Mouse (Mus musculus) spleen, postnatal 4 days (tissue): ENCODE results near the gene Rnf8.
"Not testable (repeated sequence)": the region's sequence is repeated elsewhere in the genome, so short reads cannot be mapped to it uniquely, and the experiment has no call there.

Source experiments
- DNase-seq, 2 experiments: peaks; one replicate each; pipeline ENCODE4 v3.0.0; 2022; ENCODE audit warnings: low spot score in 2 of 2

Rnf8 gene

GRCm38 (mm10) chr17:29614115-29615023 is at the start of gene Rnf8, which contains the start of gene Gm28043:
Gene Rnf8, plus strand, starts transcription at chr17:29614790.
Gene Gm28043, plus strand, starts transcription at chr17:29614876.
- peak; percentile 95 to 99 for DNase-seq

GRCm38 (mm10) chr17:29565521-29565920 is 49.1 kb upstream of the Rnf8 start:
- no peak for DNase-seq

- DNase-seq: no peak
Measured at GRCm38 (mm10) chr17:29568435-29568834, 46.2 kb upstream of the Rnf8 start.

- DNase-seq: no peak
Measured at GRCm38 (mm10) chr17:29569831-29570230, 44.8 kb upstream of the Rnf8 start.

GRCm38 (mm10) chr17:29579579-29580126 is 34.9 kb upstream of the Rnf8 start:
- DNase-seq: no peak

GRCm38 (mm10) chr17:29583569-29583968 is 31.0 kb upstream of the Rnf8 start:
- no peak for DNase-seq

GRCm38 (mm10) chr17:29584306-29584705 is 30.3 kb upstream of the Rnf8 start:
- no peak for DNase-seq

- DNase-seq: no peak
Measured at GRCm38 (mm10) chr17:29584737-29585136, 29.9 kb upstream of the Rnf8 start.

- no peak for DNase-seq
Measured at GRCm38 (mm10) chr17:29585446-29585845, 29.1 kb upstream of the Rnf8 start.

GRCm38 (mm10) chr17:29586921-29587320 is 27.7 kb upstream of the Rnf8 start:
- DNase-seq: no peak

- DNase-seq: no peak
Measured at GRCm38 (mm10) chr17:29589221-29589898, 25.2 kb upstream of the Rnf8 start.

- no peak for DNase-seq
Measured at GRCm38 (mm10) chr17:29595891-29596770, 18.5 kb upstream of the Rnf8 start.

GRCm38 (mm10) chr17:29596771-29597132 is 17.8 kb upstream of the Rnf8 start:
- DNase-seq: no peak

- DNase-seq: no peak
Measured at GRCm38 (mm10) chr17:29599051-29599450, 15.5 kb upstream of the Rnf8 start.

- DNase-seq: no peak
Measured at GRCm38 (mm10) chr17:29599537-29599936, 15.1 kb upstream of the Rnf8 start.

GRCm38 (mm10) chr17:29601391-29601790 is 13.2 kb upstream of the Rnf8 start:
- DNase-seq: no peak

GRCm38 (mm10) chr17:29603283-29603682 is 11.3 kb upstream of the Rnf8 start:
- DNase-seq: peak; percentile 67 to 92

GRCm38 (mm10) chr17:29613453-29613852 is 1.1 kb upstream of the Rnf8 start:
- not testable (repeated sequence) for DNase-seq

- no peak for DNase-seq
Measured at GRCm38 (mm10) chr17:29615024-29615551, 498 bp downstream of the Rnf8 start.

GRCm38 (mm10) chr17:29615616-29616015 is 1.0 kb downstream of the Rnf8 start:
- no peak for DNase-seq

- no peak for DNase-seq
Measured at GRCm38 (mm10) chr17:29619231-29619630, 4.6 kb downstream of the Rnf8 start.
